Mouse (Mus musculus) 3T3-L1 (cell line): ENCODE measurements around the gene Bhlhe40.

Experiments
- DNase-seq: peaks from one replicate; pipeline ENCODE4 v3.0.0-alpha.2; 2015; ENCODE audit warnings: low read depth, low spot score

Gene Bhlhe40

DNA sequence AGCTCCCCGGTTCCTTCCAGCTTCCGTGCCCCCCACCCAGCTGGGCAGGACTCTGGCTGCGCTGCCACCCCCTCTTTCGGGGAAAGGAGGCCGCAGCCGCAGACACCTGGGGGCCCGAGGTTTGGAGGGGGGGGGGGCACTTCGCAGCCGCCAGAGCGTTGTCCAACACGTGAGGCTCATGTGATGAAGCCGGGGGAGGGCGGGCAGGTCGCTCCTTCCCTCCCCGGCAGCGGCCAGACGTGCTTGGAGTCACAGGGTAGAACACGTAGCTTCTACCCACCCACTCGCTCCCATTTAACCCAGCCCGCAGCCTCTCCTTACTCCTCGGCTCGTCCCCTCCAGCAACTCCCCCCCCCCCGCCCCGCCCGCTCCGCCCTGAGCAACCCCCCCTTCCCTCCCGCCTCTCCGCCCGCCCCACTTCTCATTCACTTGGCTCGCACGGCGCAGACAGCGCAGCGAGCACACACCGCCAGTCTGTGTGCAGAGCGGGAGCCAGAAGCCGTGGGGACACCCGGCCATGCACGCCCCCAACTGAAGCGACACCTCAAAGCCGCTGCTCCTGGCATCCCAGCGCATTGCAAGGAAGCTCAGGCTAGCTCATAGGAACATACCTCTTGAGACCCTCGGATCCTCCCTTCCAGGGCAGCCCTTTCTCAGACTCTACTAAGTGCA lies at the start of gene Bhlhe40:
Bhlhe40 (plus strand) TSS at position 424 of the 672 bp plus-strand sequence.
- peak; percentile 98 for DNase-seq

GRCm38 (mm10) chr6:108611663-108612062 lies 48.8 kb upstream of the Bhlhe40 start:
- DNase-seq: no peak

DNA sequence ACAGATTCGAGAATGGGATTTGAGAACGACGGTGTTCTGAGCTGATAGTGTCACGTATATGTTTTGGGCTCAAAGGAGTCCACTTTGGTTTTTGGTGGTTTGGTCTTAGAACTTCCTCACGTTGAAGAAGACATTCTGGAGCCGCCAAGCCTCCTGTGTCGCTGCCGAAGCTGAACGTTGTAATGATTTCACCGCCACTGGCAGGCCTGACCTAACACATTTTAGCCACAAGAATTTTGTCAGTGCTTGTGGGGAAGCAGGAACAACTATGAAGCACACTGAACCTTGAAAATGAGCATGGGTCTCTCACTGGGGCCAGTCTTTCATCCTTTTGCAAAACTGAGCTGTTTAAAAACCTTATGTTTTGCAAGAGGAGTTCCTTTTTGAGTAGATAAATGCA lies 42.4 kb upstream of the Bhlhe40 start:
- no peak for DNase-seq

GRCm38 (mm10) chr6:108623028-108623565 lies 37.3 kb upstream of the Bhlhe40 start:
- DNase-seq: no peak

DNA sequence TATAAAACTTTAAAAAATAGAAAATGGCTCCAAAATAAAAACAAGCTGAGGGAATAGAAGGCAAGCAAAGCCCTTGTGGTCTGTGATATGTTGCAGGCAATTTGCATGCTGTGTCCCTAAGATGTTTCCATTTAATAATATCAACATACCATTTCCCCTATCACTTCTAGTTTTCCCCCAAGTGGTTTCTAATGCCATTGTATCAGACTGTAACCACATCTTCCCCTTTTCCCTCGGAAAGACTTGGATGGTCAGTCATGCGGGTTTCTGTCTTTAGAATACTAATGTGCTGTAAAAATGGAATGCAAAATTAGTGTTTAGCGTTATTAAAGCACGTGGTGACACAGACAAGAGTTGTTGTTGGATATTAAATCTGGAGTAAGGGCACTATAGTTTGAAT lies 35.5 kb upstream of the Bhlhe40 start:
- no peak for DNase-seq

GRCm38 (mm10) chr6:108630701-108631100 lies 29.7 kb upstream of the Bhlhe40 start:
- no peak for DNase-seq

DNA sequence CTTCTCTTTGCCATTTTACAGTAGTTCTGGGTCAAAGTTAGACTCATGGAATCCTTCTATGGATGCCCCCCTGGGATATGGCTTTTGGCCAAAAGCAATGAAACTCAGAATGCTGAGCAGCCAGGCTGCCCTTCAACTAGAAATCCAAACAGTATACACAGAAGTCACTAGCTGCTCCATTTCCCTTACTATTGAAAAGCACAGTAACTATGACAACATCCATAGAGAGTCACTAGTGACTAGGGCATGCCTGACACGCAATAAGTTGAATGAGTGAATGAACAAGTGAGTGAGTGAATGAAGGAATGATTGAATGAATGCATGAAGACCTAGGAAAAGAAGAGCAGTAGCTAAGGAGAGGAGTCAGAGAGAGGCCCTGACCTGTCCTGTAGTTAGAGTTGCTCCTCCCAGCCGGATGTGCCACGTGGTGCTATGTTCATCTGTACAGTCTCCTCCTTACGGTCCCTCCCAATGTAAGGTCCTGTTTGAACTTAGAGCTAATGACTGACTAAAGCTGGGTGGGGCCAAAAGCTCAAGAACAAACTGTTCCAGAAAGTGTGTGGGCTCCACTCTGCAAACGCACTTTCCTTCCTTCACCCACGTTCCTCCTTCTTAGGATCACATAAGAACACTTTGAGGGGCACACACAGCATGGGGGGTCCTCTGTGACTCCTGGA lies 22.1 kb upstream of the Bhlhe40 start:
- no peak for DNase-seq

GRCm38 (mm10) chr6:108642020-108642419 lies 18.4 kb upstream of the Bhlhe40 start:
- DNase-seq: no peak

DNA sequence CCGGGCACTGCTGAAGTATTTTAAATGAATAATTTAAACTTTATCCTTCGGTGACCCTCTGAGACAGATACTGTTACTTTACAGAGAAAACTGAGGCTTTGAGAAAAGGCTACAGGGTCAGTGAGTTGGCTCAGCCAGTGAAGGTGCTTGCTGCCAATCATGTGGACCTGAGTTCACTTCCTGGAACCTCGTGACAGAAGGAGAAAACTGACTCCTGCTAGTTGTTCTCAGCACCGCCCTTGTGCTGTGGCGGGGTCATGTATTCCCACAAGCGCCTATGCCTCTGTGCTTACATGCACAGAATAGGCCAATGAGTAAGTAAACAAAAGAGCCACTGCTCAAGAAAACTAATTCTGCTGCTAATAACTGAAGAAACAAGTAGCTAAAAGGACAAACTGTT lies 17.4 kb upstream of the Bhlhe40 start:
- no peak for DNase-seq

DNA sequence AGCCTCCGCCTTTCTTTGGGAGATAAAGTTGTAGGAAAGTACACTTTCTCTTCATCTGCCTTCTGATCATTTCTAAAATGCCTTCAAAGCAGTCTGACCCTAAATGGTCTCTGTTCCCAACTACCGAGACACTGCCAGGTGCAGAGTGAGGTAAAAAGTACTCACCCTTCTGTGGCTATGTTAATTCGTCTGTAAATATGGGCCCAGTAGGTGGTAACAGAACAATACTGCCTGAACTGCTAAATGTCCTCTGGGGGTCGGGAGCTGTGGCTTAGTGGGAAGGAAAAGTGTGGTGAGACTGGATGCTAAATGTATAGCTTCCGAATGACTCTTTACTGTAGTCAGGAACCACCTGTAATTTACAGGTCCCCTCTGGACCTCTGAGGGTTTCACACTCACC lies 16.1 kb upstream of the Bhlhe40 start:
- no peak for DNase-seq

- no peak for DNase-seq
These were observed 13.3 kb upstream of the Bhlhe40 start for GRCm38 (mm10) chr6:108647094-108647493.

GRCm38 (mm10) chr6:108648072-108648471 lies 12.4 kb upstream of the Bhlhe40 start:
- DNase-seq: no peak

GRCm38 (mm10) chr6:108655861-108656260 lies 4.6 kb upstream of the Bhlhe40 start:
- no peak for DNase-seq

DNA sequence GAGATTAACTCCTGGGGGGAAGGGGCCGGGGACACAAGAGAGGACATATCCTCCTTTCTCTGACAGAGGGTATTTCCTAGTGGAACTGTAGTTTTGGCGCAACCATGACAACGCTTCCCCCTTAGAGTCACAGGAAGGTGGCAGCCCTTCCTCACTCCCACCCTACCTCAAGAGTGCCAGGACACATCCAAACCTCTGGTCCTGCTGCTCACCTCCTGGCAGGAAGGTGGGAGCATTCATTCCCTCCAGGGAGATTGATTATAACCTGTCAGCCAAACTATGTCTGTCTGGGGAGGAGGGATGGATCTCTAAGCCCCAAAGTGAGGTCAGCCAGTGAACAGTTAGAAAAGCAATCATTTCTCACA lies 2.4 kb upstream of the Bhlhe40 start:
- DNase-seq: no peak

DNA sequence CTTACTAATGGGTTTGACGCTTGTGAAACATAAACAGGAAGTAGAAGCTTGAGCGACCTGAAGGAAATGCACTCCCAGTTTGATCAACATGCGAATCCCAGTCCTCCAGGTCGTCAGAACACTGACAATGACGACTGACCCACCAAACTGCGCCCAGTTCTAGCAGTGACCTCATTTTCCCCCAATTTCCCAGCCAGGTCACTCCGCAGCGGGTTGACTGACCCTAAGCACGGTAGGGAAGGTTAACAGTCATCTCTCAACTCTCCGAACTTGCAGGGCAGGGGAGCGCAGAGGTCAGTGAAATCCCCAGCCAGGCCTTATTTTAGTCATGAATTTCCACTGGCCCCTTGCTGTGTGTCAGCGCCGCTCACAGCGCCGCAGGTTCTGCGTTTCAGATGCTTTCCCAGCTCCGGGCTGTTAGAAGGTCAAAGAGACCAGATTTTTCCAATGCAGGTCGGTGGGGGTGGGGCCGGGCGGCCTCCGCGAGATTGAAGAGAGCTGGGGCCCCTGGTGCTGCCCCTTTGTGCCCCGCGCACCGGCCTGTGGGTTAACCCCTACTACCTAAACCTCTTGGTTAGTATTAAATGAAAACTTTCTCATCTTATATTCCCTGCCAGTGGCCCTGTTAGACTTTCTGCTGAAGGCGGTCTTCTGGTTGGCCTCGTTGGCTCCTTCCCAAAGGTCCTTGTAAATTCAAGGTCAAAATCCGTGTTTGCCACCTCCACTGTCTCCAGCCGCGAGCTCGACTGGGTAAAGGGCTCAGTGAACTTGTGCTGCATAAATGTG lies 1.8 kb upstream of the Bhlhe40 start:
- no peak for DNase-seq

DNA sequence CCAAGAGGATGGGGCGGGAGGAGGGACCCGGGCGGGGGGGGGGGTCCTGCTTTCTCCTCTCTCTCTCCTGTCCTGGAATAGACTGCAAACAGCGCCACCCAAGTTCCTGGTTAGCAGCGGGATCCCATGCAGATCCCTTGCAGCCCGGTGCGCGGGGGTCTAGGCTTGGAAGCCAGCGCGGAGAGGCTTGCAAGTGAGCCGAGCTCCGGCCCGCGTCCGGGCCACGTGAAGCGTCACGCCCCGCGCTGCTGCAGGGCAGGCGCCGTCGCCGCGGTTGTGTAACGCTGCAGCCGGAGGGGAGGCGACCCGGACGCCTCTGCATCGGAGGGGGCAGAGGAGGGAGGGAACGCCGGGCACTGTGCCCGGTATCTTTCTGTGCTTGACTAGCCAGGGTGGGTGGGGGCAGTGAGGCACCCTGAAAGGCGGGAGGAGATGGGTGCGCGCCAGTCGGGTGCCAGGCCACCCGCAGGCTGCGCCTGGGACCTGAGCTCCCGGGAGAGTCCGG lies 1.2 kb upstream of the Bhlhe40 start:
- DNase-seq: peak; percentile 97

DNA sequence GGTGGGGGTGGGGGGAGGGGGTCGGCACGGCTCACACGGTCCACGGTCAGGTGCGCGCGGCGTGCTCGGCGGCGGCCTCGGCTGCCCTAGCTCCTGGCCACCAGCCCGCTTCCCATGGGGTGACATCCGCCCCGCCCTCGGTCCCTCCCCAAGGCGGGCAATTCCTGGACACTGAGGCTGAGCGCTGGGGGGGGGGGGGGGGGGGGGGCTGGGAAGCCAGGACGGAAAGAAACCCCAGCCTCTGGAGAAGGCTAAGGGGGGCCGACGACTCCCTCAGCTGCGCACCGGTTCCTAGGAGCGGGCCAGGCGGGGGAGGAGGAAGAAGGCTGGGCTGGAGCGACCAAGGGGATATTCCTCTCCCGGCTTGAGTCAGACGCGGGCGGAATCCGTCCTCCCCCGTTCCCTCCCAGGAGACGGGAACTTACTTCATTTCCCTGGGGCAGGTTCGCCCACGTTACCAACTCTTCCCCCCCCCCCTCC lies 663 bp upstream of the Bhlhe40 start:
- peak; percentile 95 for DNase-seq

DNA sequence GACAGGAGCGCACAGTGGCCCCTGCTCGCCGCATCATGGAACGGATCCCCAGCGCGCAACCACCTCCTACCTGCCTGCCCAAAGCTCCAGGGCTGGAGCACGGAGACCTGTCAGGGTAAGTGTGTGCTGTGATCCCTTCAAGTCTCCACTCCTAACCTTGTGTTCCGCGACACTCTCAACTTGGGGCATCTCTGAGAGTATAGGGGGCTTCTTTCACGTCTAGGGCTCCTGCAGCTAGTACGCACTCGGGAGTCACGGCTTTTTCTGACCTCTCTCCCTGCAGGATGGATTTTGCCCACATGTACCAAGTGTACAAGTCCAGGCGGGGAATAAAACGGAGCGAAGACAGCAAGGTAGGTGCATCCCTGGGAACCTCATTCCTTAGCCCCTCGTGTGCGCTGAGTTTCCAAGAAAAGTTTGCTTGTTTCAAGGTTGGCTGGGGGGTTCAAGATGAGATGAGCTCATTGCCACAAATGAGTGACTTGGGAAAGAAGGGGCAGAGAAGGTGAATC lies 505 bp downstream of the Bhlhe40 start:
- DNase-seq: no peak

GRCm38 (mm10) chr6:108661412-108661811 lies 983 bp downstream of the Bhlhe40 start:
- peak; percentile 95 for DNase-seq

GRCm38 (mm10) chr6:108661890-108662289 lies 1.5 kb downstream of the Bhlhe40 start:
- no peak for DNase-seq

GRCm38 (mm10) chr6:108662314-108663240 lies 2.1 kb downstream of the Bhlhe40 start:
- no peak for DNase-seq
